Mouse (Mus musculus) neutrophil, adult 5-6 weeks (primary cell): Measurements from ENCODE around the gene Rbms3. TPM values are rescaled to one million over a fixed set of nuclear protein-coding genes. Genes with fewer than 3 reads are reported as not detected.

Source experiments
- ATAC-seq: fragments of 151-379, 151-347 bp; 2 replicates; pipeline ENCODE4 v1.8.0; 2017; ENCODE audit warnings: mild to moderate bottlenecking, moderate TSS enrichment; ENCODE audit not compliant: insufficient number of reproducible peaks, poor library complexity, low FRiP score, severe bottlenecking; ENCODE audit errors: extremely low read depth
- total RNA-seq: library from RNA; stranded (forward); fragments of 200-1000 nt; gene quantifications from 2 replicates; pipeline ENCODE4 v1.2.3, GENCODE M21; 2017

The Rbms3 gene
- 0.37 TPM in 1 of 2 replicates, not detected in the other for total RNA-seq

GRCm38 (mm10) chr9:117629771-117630170 lies at the start of gene Rbms3:
Gene Rbms3, minus strand, starts transcription at chr9:117629913.
- no peak for ATAC-seq

GRCm38 (mm10) chr9:117673311-117673710 lies 43.6 kb upstream of the Rbms3 start:
- ATAC-seq, result no peak

GRCm38 (mm10) chr9:117654626-117655025 lies 24.9 kb upstream of the Rbms3 start:
- ATAC-seq, result no peak

- ATAC-seq, result no peak
Measured at GRCm38 (mm10) chr9:117653641-117654040, 23.9 kb upstream of the Rbms3 start.

- no peak for ATAC-seq
Measured at GRCm38 (mm10) chr9:117646131-117646530, 16.4 kb upstream of the Rbms3 start.

- no peak for ATAC-seq
Measured at GRCm38 (mm10) chr9:117641090-117641782, 11.5 kb upstream of the Rbms3 start.

- ATAC-seq, result no peak
Measured at GRCm38 (mm10) chr9:117638623-117639185, 9.0 kb upstream of the Rbms3 start.

- no peak for ATAC-seq
Measured at GRCm38 (mm10) chr9:117636492-117636891, 6.8 kb upstream of the Rbms3 start.

- ATAC-seq, result no peak
Measured at GRCm38 (mm10) chr9:117627173-117627572, 2.5 kb downstream of the Rbms3 start.

- no peak for ATAC-seq
Measured at GRCm38 (mm10) chr9:117600781-117601180, 28.9 kb downstream of the Rbms3 start.

GRCm38 (mm10) chr9:117599341-117599740 lies 30.4 kb downstream of the Rbms3 start:
- ATAC-seq, result no peak

GRCm38 (mm10) chr9:117596162-117596561 lies 33.6 kb downstream of the Rbms3 start:
- ATAC-seq, result no peak

- ATAC-seq, result no peak
Measured at GRCm38 (mm10) chr9:117585345-117585744, 44.4 kb downstream of the Rbms3 start.

- ATAC-seq, result no peak
Measured at GRCm38 (mm10) chr9:117583638-117584037, 46.1 kb downstream of the Rbms3 start.

- ATAC-seq, result no peak
Measured at GRCm38 (mm10) chr9:117582591-117582990, 47.1 kb downstream of the Rbms3 start.

- no peak for ATAC-seq
Measured at GRCm38 (mm10) chr9:117571186-117571855, 58.4 kb downstream of the Rbms3 start.

- no peak for ATAC-seq
Measured at GRCm38 (mm10) chr9:117570240-117570821, 59.4 kb downstream of the Rbms3 start.

- ATAC-seq, result no peak
Measured at GRCm38 (mm10) chr9:117566293-117566692, 63.4 kb downstream of the Rbms3 start.

- ATAC-seq, result no peak
Measured at GRCm38 (mm10) chr9:117558562-117558961, 71.2 kb downstream of the Rbms3 start.

GRCm38 (mm10) chr9:117554356-117554755 lies 75.4 kb downstream of the Rbms3 start:
- no peak for ATAC-seq
